Mouse (Mus musculus): ENCODE measurements at regions not wholly inside any gene's neighbourhood (a gene's known extent, or its start where the extent isn't known, plus 50 kb on each side); places are given as distances from the start of the nearest gene placed in this dataset.

GRCm38 (mm10) chr1:89394471-89394870 lies 60.1 kb upstream of the Agap1 start:
- H3K27ac ChIP-seq: no peak overlapping the region
- H3K27me3 ChIP-seq: no peaks in the 10 kb centered on the region
- no peaks in the 10 kb centered on the region for H3K9me3 ChIP-seq
- peaks cover 5% of the 10 kb centered on the region for H3K4me1 ChIP-seq
- WGBS: 33% methylated on average over 7 of the region's 7 CpGs
- no peaks in the 10 kb centered on the region for H3K36me3 ChIP-seq
- no peak overlapping the region for H3K4me2 ChIP-seq
- H3K9ac ChIP-seq: no peak overlapping the region
- no peak for ATAC-seq (ENCODE audit: insufficient number of reproducible peaks, low FRiP score, low TSS enrichment, low read depth)
- no peak overlapping the region for H3K4me3 ChIP-seq

GRCm38 (mm10) chr1:89400734-89401202 lies 53.8 kb upstream of the Agap1 start:
- Histone ChIP-seq H3K9me3 (no peaks in the 10 kb centered on the region), H3K4me1 (no peaks in the 10 kb centered on the region), H3K4me2 (no peak overlapping the region), H3K27me3 (no peaks in the 10 kb centered on the region), H3K9ac (no peak overlapping the region), H3K36me3 (no peaks in the 10 kb centered on the region), H3K27ac (no peak overlapping the region), H3K4me3 (no peak overlapping the region)
- WGBS: 61% methylated on average over 10 of the region's 10 CpGs
- no peak for ATAC-seq (ENCODE audit: insufficient number of reproducible peaks, low FRiP score, low TSS enrichment, low read depth)

- Histone ChIP-seq H3K27me3 (no peaks in the 10 kb centered on the region), H3K4me1 (no peaks in the 10 kb centered on the region), H3K4me3 (no peak overlapping the region), H3K4me2 (no peak overlapping the region), H3K9ac (no peak overlapping the region), H3K9me3 (no peaks in the 10 kb centered on the region), H3K27ac (no peak overlapping the region), H3K36me3 (no peaks in the 10 kb centered on the region)
- WGBS: 78% methylated on average over 5 of the region's 5 CpGs
- ATAC-seq (ENCODE audit: insufficient number of reproducible peaks, low FRiP score, low TSS enrichment, low read depth): no peak
These were observed 51.9 kb upstream of the Agap1 start for GRCm38 (mm10) chr1:89402513-89403210.

GRCm38 (mm10) chr1:89403551-89404050 lies 51.0 kb upstream of the Agap1 start:
- Histone ChIP-seq H3K9ac (no peak overlapping the region), H3K9me3 (no peaks in the 10 kb centered on the region), H3K27me3 (no peaks in the 10 kb centered on the region), H3K4me1 (no peaks in the 10 kb centered on the region), H3K4me3 (no peak overlapping the region), H3K27ac (no peak overlapping the region), H3K36me3 (no peaks in the 10 kb centered on the region), H3K4me2 (no peak overlapping the region)
- no peak for ATAC-seq (ENCODE audit: insufficient number of reproducible peaks, low FRiP score, low TSS enrichment, low read depth)
- WGBS: 47% methylated on average over 7 of the region's 7 CpGs
